Mouse (Mus musculus): ENCODE measurements around the gene Ddx47. TPM values are rescaled to one million over a fixed set of nuclear protein-coding genes. Genes with fewer than 3 reads are reported as not detected.
A peak's percentile ranks its signal among the peaks of the same experiment; 100 is the strongest.

Ddx47 gene
- polyA plus RNA-seq (2015; fragmentation: Nextera tagmentation; extraction: Ambion mirVana): 62.9 and 70.6 TPM in 2 replicates

DNA sequence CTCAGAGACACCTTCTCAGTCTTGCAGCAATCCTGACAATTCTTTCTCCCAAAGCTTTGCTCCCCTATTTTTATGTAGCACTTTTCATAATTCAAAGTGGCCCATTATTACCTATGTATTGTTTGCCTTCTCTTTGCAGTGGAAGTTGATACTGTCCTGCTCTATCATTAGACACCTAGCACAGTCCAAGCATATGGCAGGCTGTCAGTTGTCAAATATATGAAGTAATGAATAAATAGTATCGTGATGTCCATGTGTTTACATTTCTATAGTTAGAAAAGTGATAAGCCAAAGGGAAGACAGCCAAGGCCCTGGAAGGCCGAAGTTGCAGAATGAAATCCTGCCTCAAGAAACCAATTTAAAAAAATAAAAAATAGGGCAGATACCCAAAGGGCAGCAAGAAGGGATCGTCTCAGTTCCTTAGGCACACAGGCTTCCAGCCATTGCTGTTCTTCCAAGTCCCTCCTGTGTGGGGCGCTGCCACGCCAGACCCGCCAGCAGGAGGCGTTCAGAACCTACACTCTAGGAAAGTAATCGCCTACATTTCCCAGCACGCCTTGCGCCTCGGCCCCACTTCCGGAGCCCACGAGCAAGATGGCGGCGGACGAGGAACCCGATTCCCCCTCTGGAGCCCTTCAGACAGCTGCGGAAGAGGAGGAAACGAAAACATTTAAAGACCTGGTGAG, at the start of gene Ddx47:
TSS of gene Ddx47 (plus strand) at position 565 of the 686 bp plus-strand sequence.
- Histone ChIP-seq H3K27me3 (replicated peaks) (no peaks in the 10 kb centered on the region), H3K27ac (replicated peaks) (0 out of 2 replicates have a peak within 1 kb of the TSS, but pooled peaks have one; percentile 4), H3K9ac (peak within 1 kb of the TSS; percentile 94), H3K4me2 (peak within 1 kb of the TSS; percentile 92), H3K9me3 (no peaks in the 10 kb centered on the region), H3K4me1 (peaks cover 10% of the 10 kb centered on the region), H3K36me3 (peaks cover 35% of the 10 kb centered on the region), H3K4me3 (peak within 1 kb of the TSS; percentile 70)
- WGBS: 3% methylated on average over 19 of the region's 19 CpGs
- ATAC-seq (ENCODE audit: extremely low read depth, insufficient number of reproducible peaks, low FRiP score, low TSS enrichment): peak; percentile 82

- Histone ChIP-seq H3K9ac (no peak overlapping the region), H3K27ac (replicated peaks) (no peak overlapping the region), H3K36me3 (no peaks in the 10 kb centered on the region), H3K27me3 (replicated peaks) (no peaks in the 10 kb centered on the region), H3K4me3 (no peak overlapping the region), H3K4me1 (no peaks in the 10 kb centered on the region), H3K9me3 (no peaks in the 10 kb centered on the region), H3K4me2 (no peak overlapping the region)
- ATAC-seq (ENCODE audit: extremely low read depth, insufficient number of reproducible peaks, low FRiP score, low TSS enrichment): no peak
- 63% methylated on average over 9 of the region's 9 CpGs for WGBS
Observed at GRCm38 (mm10) chr6:134961858-134962517, 49.4 kb upstream of the Ddx47 start.

DNA sequence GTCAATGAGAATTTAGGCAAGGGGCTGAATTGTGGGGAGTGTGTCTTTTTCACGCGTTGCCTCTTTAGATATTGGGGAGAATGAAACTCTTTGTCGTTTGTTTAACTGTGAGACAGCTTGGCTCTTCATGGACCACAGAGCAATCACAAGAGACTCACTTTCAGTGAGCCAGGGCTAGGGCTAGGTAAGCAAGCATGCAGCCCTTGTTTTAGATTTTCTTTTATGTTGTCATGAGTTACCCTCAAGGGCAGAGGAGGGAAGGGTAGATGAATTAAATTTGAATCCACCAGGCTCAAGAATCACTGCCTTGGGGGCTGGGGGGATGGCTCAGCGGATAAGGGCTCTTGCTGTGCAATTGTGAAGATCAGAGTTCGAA, 48.9 kb upstream of the Ddx47 start:
- no peaks in the 10 kb centered on the region for H3K36me3 ChIP-seq
- H3K4me2 ChIP-seq: no peak overlapping the region
- H3K9me3 ChIP-seq: no peaks in the 10 kb centered on the region
- no peak overlapping the region for H3K9ac ChIP-seq
- H3K27me3 ChIP-seq (replicated peaks): no peaks in the 10 kb centered on the region
- H3K4me1 ChIP-seq: no peaks in the 10 kb centered on the region
- H3K27ac ChIP-seq (replicated peaks): no peak overlapping the region
- ATAC-seq (ENCODE audit: extremely low read depth, insufficient number of reproducible peaks, low FRiP score, low TSS enrichment): no peak
- H3K4me3 ChIP-seq: no peak overlapping the region
- WGBS: 79% methylated on average over 5 of the region's 5 CpGs

GRCm38 (mm10) chr6:134963910-134964309, 47.5 kb upstream of the Ddx47 start:
- Histone ChIP-seq H3K4me2 (no peak overlapping the region), H3K9ac (no peak overlapping the region), H3K27ac (replicated peaks) (no peak overlapping the region), H3K27me3 (replicated peaks) (no peaks in the 10 kb centered on the region), H3K4me3 (no peak overlapping the region), H3K9me3 (no peaks in the 10 kb centered on the region), H3K36me3 (no peaks in the 10 kb centered on the region), H3K4me1 (no peaks in the 10 kb centered on the region)
- WGBS: 80% methylated on average over 2 of the region's 2 CpGs
- no peak for ATAC-seq (ENCODE audit: extremely low read depth, insufficient number of reproducible peaks, low FRiP score, low TSS enrichment)

DNA sequence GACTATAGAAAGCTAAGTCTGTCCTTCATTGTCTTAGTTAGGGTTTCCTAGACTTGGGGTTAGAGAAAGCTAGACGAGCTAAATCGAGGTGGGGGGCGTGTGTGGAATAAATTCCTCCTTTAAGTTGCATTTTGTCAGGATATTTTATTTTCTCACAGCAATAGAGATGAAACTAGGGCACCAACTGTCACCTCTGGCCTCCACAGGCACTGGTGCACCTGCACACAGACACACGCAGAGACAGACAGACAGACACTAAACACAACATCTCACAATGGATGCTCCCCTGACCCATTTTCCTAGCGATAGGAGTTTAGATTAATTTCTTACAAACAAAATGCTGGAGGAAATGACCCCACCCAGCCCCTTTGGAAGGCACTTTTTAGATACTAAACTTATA, 44.7 kb upstream of the Ddx47 start:
- no peak overlapping the region for H3K4me3 ChIP-seq
- no peak overlapping the region for H3K27ac ChIP-seq (replicated peaks)
- no peak overlapping the region for H3K9ac ChIP-seq
- WGBS: 70% methylated on average over 5 of the region's 5 CpGs
- no peaks in the 10 kb centered on the region for H3K4me1 ChIP-seq
- no peaks in the 10 kb centered on the region for H3K36me3 ChIP-seq
- H3K27me3 ChIP-seq (replicated peaks): no peaks in the 10 kb centered on the region
- no peaks in the 10 kb centered on the region for H3K9me3 ChIP-seq
- ATAC-seq (ENCODE audit: extremely low read depth, insufficient number of reproducible peaks, low FRiP score, low TSS enrichment): no peak
- no peak overlapping the region for H3K4me2 ChIP-seq

GRCm38 (mm10) chr6:134968326-134968725, 43.1 kb upstream of the Ddx47 start:
- Histone ChIP-seq H3K4me3 (no peak overlapping the region), H3K4me1 (no peaks in the 10 kb centered on the region), H3K27ac (replicated peaks) (no peak overlapping the region), H3K4me2 (no peak overlapping the region), H3K9me3 (no peaks in the 10 kb centered on the region), H3K36me3 (no peaks in the 10 kb centered on the region), H3K27me3 (replicated peaks) (no peaks in the 10 kb centered on the region), H3K9ac (no peak overlapping the region)
- 46% methylated on average over 1 of the region's 1 CpGs for WGBS
- ATAC-seq (ENCODE audit: extremely low read depth, insufficient number of reproducible peaks, low FRiP score, low TSS enrichment): no peak

- Histone ChIP-seq H3K4me2 (no peak overlapping the region), H3K9ac (no peak overlapping the region), H3K4me3 (no peak overlapping the region), H3K36me3 (no peaks in the 10 kb centered on the region), H3K27ac (replicated peaks) (no peak overlapping the region), H3K4me1 (no peaks in the 10 kb centered on the region), H3K9me3 (no peaks in the 10 kb centered on the region), H3K27me3 (replicated peaks) (no peaks in the 10 kb centered on the region)
- ATAC-seq (ENCODE audit: extremely low read depth, insufficient number of reproducible peaks, low FRiP score, low TSS enrichment): no peak
- 83% methylated on average over 2 of the region's 2 CpGs for WGBS
Observed at GRCm38 (mm10) chr6:134969498-134969897, 41.9 kb upstream of the Ddx47 start.

DNA sequence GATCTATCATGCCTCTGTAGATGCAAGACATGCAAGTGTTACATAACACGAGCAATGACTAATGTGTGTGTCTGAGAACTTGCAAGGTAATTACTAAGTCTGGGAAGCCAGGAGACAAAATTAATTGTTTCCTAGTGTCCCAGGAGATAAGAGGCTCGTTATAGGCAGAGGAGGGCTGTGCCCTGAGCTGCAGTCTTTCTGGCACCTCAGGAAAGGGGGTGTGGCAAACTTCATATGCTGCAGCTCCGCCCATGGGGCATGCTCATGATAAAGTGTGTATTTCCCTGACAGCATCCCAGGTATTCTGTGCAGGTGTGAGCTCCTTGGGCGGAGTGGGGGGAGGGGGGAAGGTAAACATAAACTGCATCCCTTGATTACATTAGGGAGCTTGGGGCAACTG, 39.3 kb upstream of the Ddx47 start:
- WGBS: 38% methylated on average over 4 of the region's 4 CpGs
- no peak overlapping the region for H3K9ac ChIP-seq
- H3K36me3 ChIP-seq: no peaks in the 10 kb centered on the region
- no peak for ATAC-seq (ENCODE audit: extremely low read depth, insufficient number of reproducible peaks, low FRiP score, low TSS enrichment)
- H3K4me3 ChIP-seq: no peak overlapping the region
- no peak overlapping the region for H3K27ac ChIP-seq (replicated peaks)
- peaks cover 10% of the 10 kb centered on the region for H3K4me1 ChIP-seq
- no peak overlapping the region for H3K4me2 ChIP-seq
- no peaks in the 10 kb centered on the region for H3K9me3 ChIP-seq
- no peaks in the 10 kb centered on the region for H3K27me3 ChIP-seq (replicated peaks)

GRCm38 (mm10) chr6:134976628-134977027, 34.8 kb upstream of the Ddx47 start:
- Histone ChIP-seq H3K9me3 (no peaks in the 10 kb centered on the region), H3K4me1 (peaks cover 22% of the 10 kb centered on the region), H3K9ac (no peak overlapping the region), H3K27me3 (replicated peaks) (no peaks in the 10 kb centered on the region), H3K36me3 (no peaks in the 10 kb centered on the region), H3K4me2 (no peak overlapping the region), H3K27ac (replicated peaks) (no peak overlapping the region), H3K4me3 (no peak overlapping the region)
- no peak for ATAC-seq (ENCODE audit: extremely low read depth, insufficient number of reproducible peaks, low FRiP score, low TSS enrichment)
- 28% methylated on average over 6 of the region's 6 CpGs for WGBS

DNA sequence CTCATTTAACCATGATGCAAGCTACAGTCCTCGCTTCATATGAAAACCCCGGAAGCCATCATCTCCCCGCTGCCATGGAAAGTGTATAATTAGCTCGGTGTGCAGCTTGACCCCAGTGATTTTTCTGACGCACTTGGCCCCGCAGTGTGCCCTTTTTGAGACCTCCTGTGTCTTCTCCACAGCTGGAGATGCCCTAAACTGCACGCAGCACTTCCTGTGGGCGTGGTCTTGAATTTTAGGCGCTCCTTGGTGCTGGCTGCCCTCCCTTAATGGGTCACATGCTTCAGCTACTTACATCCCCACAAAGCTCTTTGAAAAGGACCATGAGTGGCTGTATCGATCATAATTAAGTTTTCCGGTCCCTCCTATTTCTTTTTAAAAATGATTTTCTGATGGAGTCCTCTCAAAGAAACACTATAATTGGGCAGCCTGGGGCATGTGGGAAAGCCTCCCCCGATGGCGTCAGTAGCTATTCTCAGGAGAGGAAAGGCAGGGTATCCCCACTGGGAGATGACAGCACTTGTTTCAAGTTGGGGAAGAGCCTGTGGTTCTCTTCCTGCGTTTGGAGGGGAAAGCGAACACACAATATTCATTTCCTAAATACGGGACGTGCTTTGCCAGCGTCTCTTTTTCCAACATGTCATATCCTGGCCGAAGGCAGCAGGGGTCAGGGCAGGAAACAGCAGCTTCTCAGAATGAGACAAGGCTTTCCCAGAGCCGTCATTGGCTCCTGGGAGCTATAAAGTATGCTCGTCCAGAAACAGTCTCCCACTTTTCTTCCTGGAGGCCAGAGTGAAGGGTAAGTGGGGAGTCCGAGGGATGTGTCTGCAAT, 30.0 kb upstream of the Ddx47 start, which contains the start of gene Apold1:
TSS of gene Apold1 (plus strand) at position 488 of the 832 bp plus-strand sequence.
- ATAC-seq (ENCODE audit: extremely low read depth, insufficient number of reproducible peaks, low FRiP score, low TSS enrichment): no peak
- Histone ChIP-seq H3K9ac (peak within 1 kb of the TSS; percentile 85), H3K4me1 (peaks cover 31% of the 10 kb centered on the region), H3K9me3 (no peaks in the 10 kb centered on the region), H3K4me3 (peak within 1 kb of the TSS; percentile 70), H3K36me3 (no peaks in the 10 kb centered on the region), H3K27me3 (replicated peaks) (no peaks in the 10 kb centered on the region), H3K27ac (replicated peaks) (peak within 1 kb of the TSS; percentile 64), H3K4me2 (peak within 1 kb of the TSS; percentile 88)
- 38% methylated on average over 22 of the region's 22 CpGs for WGBS

Measured in heart, embryonic 13.5 days (tissue).